Mouse (Mus musculus): Measurements from ENCODE around the gene Zfp354a. TPM values are rescaled to one million over a fixed set of nuclear protein-coding genes. Genes with fewer than 3 reads are reported as not detected.

Gene Zfp354a
- total and polyA plus RNA-seq, 3 experiments: not detected

GRCm38 (mm10) chr11:51110621-51111020, 51.6 kb downstream of the Zfp354a start:
- no peaks in the 10 kb centered on the region for H3K27me3 ChIP-seq (ENCODE audit: insufficient read depth, low read length)
- ATAC-seq (ENCODE audit: extremely low read depth, insufficient number of reproducible peaks, low FRiP score, poor library complexity, severe bottlenecking) (no peak), DNase-seq (ENCODE audit: low spot score) (no peak)

More at GRCm38 (mm10) chr11:51110621-51111020, 51.6 kb downstream of the Zfp354a start:
- H3K36me3 ChIP-seq (replicated peaks): no peaks in the 10 kb centered on the region
- no peak overlapping the region for H3K4me3 ChIP-seq (ENCODE audit: low read depth, low read length)
- H3K9me3 ChIP-seq (replicated peaks): peaks cover 11% of the 10 kb centered on the region
- TF ChIP-seq TAL1 (conservative IDR thresholded peaks at IDR 0.05; ENCODE audit: low read depth, low read length) (no peak), GATA2 (IDR thresholded peaks at IDR 0.05; ENCODE audit: borderline replicate concordance, low read depth, low read length) (no peak), POLR2AphosphoS5 (IDR thresholded peaks at IDR 0.05; ENCODE audit: insufficient replicate concordance, low read depth, low read length) (no peak), CTCF (IDR thresholded peaks at IDR 0.05; ENCODE audit: low read depth, low read length) (no peak), GATA1 (IDR thresholded peaks at IDR 0.05; ENCODE audit: borderline replicate concordance, low read length) (no peak)
- H3K4me1 ChIP-seq (ENCODE audit: insufficient read depth, low read depth, low read length): no peaks in the 10 kb centered on the region

Other genes with a start within 250 kb of the Zfp354a start
- gene Zfp354c, start 231.5 kb upstream of the Zfp354a start, total RNA-seq (2014; fragmentation: Nextera tagmentation): not detected in 2 replicates
- gene Zfp354c, start 231.5 kb upstream of the Zfp354a start, total RNA-seq (2017): under 0.01 and 0.12 TPM in 2 replicates
- gene Zfp354c, start 231.5 kb upstream of the Zfp354a start, polyA plus RNA-seq (2012): not detected in 2 replicates
- not detected in 2 replicates for gene Zfp879, start 217.7 kb upstream of the Zfp354a start, total RNA-seq (2014; fragmentation: Nextera tagmentation)
- gene Zfp879, start 217.7 kb upstream of the Zfp354a start, total RNA-seq (2017): 0.05 TPM in 1 of 2 replicates, not detected in the other
- gene Zfp879, start 217.7 kb upstream of the Zfp354a start, polyA plus RNA-seq (2012): not detected in 2 replicates
- not detected in 2 replicates for gene Grm6, start 208.6 kb upstream of the Zfp354a start, total RNA-seq (2014; fragmentation: Nextera tagmentation)
- gene Grm6, start 208.6 kb upstream of the Zfp354a start, total RNA-seq (2017): 0.05 TPM in 1 of 2 replicates, not detected in the other
- gene Grm6, start 208.6 kb upstream of the Zfp354a start, polyA plus RNA-seq (2012): 0.01 TPM in 1 of 2 replicates, not detected in the other
- gene Zfp454, start 171.6 kb upstream of the Zfp354a start, total RNA-seq (2014; fragmentation: Nextera tagmentation): not detected in 2 replicates
- gene Zfp454, start 171.6 kb upstream of the Zfp354a start, total RNA-seq (2017): 0.11 TPM in 1 of 2 replicates, not detected in the other
- not detected in 2 replicates for gene Zfp454, start 171.6 kb upstream of the Zfp354a start, polyA plus RNA-seq (2012)
- gene Zfp2, start 143.1 kb upstream of the Zfp354a start, total RNA-seq (2014; fragmentation: Nextera tagmentation): not detected in 2 replicates
- gene Zfp2, start 143.1 kb upstream of the Zfp354a start, total RNA-seq (2017): not detected in 2 replicates
- not detected in 2 replicates for gene Zfp2, start 143.1 kb upstream of the Zfp354a start, polyA plus RNA-seq (2012)
- not detected in 2 replicates for gene Zfp354b, start 127.6 kb upstream of the Zfp354a start, total RNA-seq (2014; fragmentation: Nextera tagmentation)
- gene Zfp354b, start 127.6 kb upstream of the Zfp354a start, total RNA-seq (2017): 0.11 and 0.12 TPM in 2 replicates
- not detected in 2 replicates for gene Zfp354b, start 127.6 kb upstream of the Zfp354a start, polyA plus RNA-seq (2012)
- gene 4933414I15Rik, start 115.5 kb upstream of the Zfp354a start, total RNA-seq (2014; fragmentation: Nextera tagmentation): not detected in 2 replicates
- 0.06 TPM in 1 of 2 replicates, not detected in the other for gene 4933414I15Rik, start 115.5 kb upstream of the Zfp354a start, total RNA-seq (2017)
- gene 4933414I15Rik, start 115.5 kb upstream of the Zfp354a start, polyA plus RNA-seq (2012): not detected in 2 replicates
- gene Prop1, start 105.5 kb upstream of the Zfp354a start, total RNA-seq (2014; fragmentation: Nextera tagmentation): not detected in 2 replicates
- gene Prop1, start 105.5 kb upstream of the Zfp354a start, total RNA-seq (2017): not detected in 2 replicates
- not detected in 2 replicates for gene Prop1, start 105.5 kb upstream of the Zfp354a start, polyA plus RNA-seq (2012)
- gene Olfr1378, start 92.7 kb upstream of the Zfp354a start, total RNA-seq (2014; fragmentation: Nextera tagmentation): not detected in 2 replicates
- gene Olfr1378, start 92.7 kb upstream of the Zfp354a start, total RNA-seq (2017): 0.06 and 0.16 TPM in 2 replicates
- gene Olfr1378, start 92.7 kb upstream of the Zfp354a start, polyA plus RNA-seq (2012): not detected in 2 replicates
- not detected in 2 replicates for gene Olfr1377, start 77.3 kb upstream of the Zfp354a start, total RNA-seq (2014; fragmentation: Nextera tagmentation)
- 0.38 TPM in 1 of 2 replicates, not detected in the other for gene Olfr1377, start 77.3 kb upstream of the Zfp354a start, total RNA-seq (2017)
- gene Olfr1377, start 77.3 kb upstream of the Zfp354a start, polyA plus RNA-seq (2012): not detected in 2 replicates
- gene Olfr51, start 55.7 kb upstream of the Zfp354a start, total RNA-seq (2014; fragmentation: Nextera tagmentation): not detected in 2 replicates
- gene Olfr51, start 55.7 kb upstream of the Zfp354a start, total RNA-seq (2017): 0.11 TPM in 1 of 2 replicates, not detected in the other
- gene Olfr51, start 55.7 kb upstream of the Zfp354a start, polyA plus RNA-seq (2012): not detected in 2 replicates
- gene Olfr54, start 45.0 kb upstream of the Zfp354a start, total RNA-seq (2014; fragmentation: Nextera tagmentation): not detected in 2 replicates
- gene Olfr54, start 45.0 kb upstream of the Zfp354a start, total RNA-seq (2017): 0.05 and 0.06 TPM in 2 replicates
- gene Olfr54, start 45.0 kb upstream of the Zfp354a start, polyA plus RNA-seq (2012): not detected in 2 replicates
- gene Olfr1375, start 11.1 kb upstream of the Zfp354a start, total RNA-seq (2014; fragmentation: Nextera tagmentation): not detected in 2 replicates
- not detected in 2 replicates for gene Olfr1375, start 11.1 kb upstream of the Zfp354a start, total RNA-seq (2017)
- gene Olfr1375, start 11.1 kb upstream of the Zfp354a start, polyA plus RNA-seq (2012): not detected in 2 replicates
- not detected in 2 replicates for gene Gm12569, start 161.2 kb downstream of the Zfp354a start, total RNA-seq (2014; fragmentation: Nextera tagmentation)
- gene Gm12569, start 161.2 kb downstream of the Zfp354a start, total RNA-seq (2017): not detected in 2 replicates
- not detected in 2 replicates for gene Gm12569, start 161.2 kb downstream of the Zfp354a start, polyA plus RNA-seq (2012)
- gene Clk4, start 202.5 kb downstream of the Zfp354a start, total RNA-seq (2014; fragmentation: Nextera tagmentation): 168 and 174 TPM in 2 replicates
- 179 and 210 TPM in 2 replicates for gene Clk4, start 202.5 kb downstream of the Zfp354a start, total RNA-seq (2017)
- gene Clk4, start 202.5 kb downstream of the Zfp354a start, polyA plus RNA-seq (2012): 2.3 and 4.0 TPM in 2 replicates
- gene BC049762, start 203.8 kb downstream of the Zfp354a start, total RNA-seq (2014; fragmentation: Nextera tagmentation): not detected in 2 replicates
- not detected in 2 replicates for gene BC049762, start 203.8 kb downstream of the Zfp354a start, total RNA-seq (2017)
- gene BC049762, start 203.8 kb downstream of the Zfp354a start, polyA plus RNA-seq (2012): not detected in 2 replicates
- gene Col23a1, start 230.7 kb downstream of the Zfp354a start, total RNA-seq (2014; fragmentation: Nextera tagmentation): not detected in 2 replicates
- gene Col23a1, start 230.7 kb downstream of the Zfp354a start, total RNA-seq (2017): 0.55 and 0.76 TPM in 2 replicates
- gene Col23a1, start 230.7 kb downstream of the Zfp354a start, polyA plus RNA-seq (2012): 0.01 TPM in 1 of 2 replicates, not detected in the other